Mouse (Mus musculus) heart, adult 2 months (tissue): ENCODE measurements at regions not wholly inside any gene's neighbourhood (a gene's known extent, or its start where the extent isn't known, plus 50 kb on each side); places are given as distances from the start of the nearest gene placed in this dataset.
A peak's percentile ranks its signal among the peaks of the same experiment; 100 is the strongest.

Experiments used
- DNase-seq, 2 experiments: peaks; one replicate each; pipeline ENCODE4 v3.0.0; 2021
- H3K27ac ChIP-seq: fragments of 200-600 bp; 2 replicates; pipeline ENCODE4 v1.8.1; 2022
- H3K27me3 ChIP-seq: fragments of 200-500 bp; 2 replicates; pipeline ENCODE4 v1.6.1; 2012; ENCODE audit warnings: mild to moderate bottlenecking, low read length, inconsistent platforms, mixed read lengths; ENCODE audit not compliant: control insufficient read depth, insufficient read depth
- H3K36me3 ChIP-seq: fragments of 200-500 bp; 2 replicates; pipeline ENCODE4 v1.6.1; 2012; ENCODE audit warnings: low read length, inconsistent platforms; ENCODE audit not compliant: control insufficient read depth, insufficient read depth
- H3K4me1 ChIP-seq: fragments of 200-500 bp; 2 replicates; pipeline ENCODE4 v1.6.1; 2011; ENCODE audit warnings: low read length; ENCODE audit not compliant: control insufficient read depth, insufficient read depth
- H3K4me3 ChIP-seq: fragments of 200-600 bp; 2 replicates; pipeline ENCODE4 v1.8.1; 2022
- H3K79me2 ChIP-seq: fragments of 200-500 bp; replicated peaks from 2 replicates; pipeline ENCODE4 v1.6.1; 2012; ENCODE audit warnings: mild to moderate bottlenecking, inconsistent platforms, low read length, moderate library complexity, mixed read lengths; ENCODE audit not compliant: control insufficient read depth, insufficient read depth
- H3K9ac ChIP-seq: fragments of 200-500 bp; 2 replicates; pipeline ENCODE4 v1.6.1; 2012; ENCODE audit warnings: low read depth, mild to moderate bottlenecking, control low read depth, inconsistent platforms, low read length, mixed read lengths
- CTCF ChIP-seq: fragments of 200-600 bp; IDR thresholded peaks from 2 replicates; pipeline ENCODE4 v1.8.1; 2022; ENCODE audit warnings: antibody characterized with exemption, mild to moderate bottlenecking, moderate library complexity
- EP300 ChIP-seq: fragments of 200-500 bp; IDR thresholded peaks from 2 replicates; pipeline ENCODE4 v1.6.1; 2011; ENCODE audit warnings: low read depth, low read length, control low read depth; ENCODE audit not compliant: insufficient read depth
- POLR2A ChIP-seq: fragments of 200-500 bp; IDR thresholded peaks from 2 replicates; pipeline ENCODE4 v1.6.1; 2011; ENCODE audit warnings: mild to moderate bottlenecking, low read depth, low read length, control low read depth; ENCODE audit not compliant: insufficient read depth
- WGBS: fragments of 180-500 bp; shearing (Covaris S2); methylation state at CpG from one replicate; pipeline ENCODE4 v1.1.7; 2018; 5-methylcytosine and 5-hydroxymethylcytosine counted together
- intact Hi-C: fragments of 180-260 bp; cut with DNase I; formaldehyde crosslinking; loops from one replicate; pipeline ENCODE4 v1.15.1; 2025

DNA sequence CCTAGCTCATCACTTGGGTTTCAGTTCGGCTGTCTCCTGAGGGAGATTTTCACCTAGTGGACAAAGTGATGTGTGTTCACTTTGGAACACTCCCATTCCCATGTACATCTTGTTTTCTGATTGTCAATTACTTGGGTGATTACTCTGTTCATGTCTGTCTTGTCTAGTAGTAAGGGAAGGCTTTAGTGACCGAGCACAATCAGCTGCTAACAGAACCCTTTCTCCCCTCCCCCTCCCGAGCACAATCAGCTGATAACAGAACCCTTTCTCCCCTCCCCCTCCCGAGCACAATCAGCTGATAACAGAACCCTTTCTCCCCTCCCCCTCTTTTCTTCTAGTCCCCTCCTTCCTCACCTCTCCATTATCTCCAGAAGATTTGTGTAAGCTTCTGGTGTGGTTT, 79.6 kb upstream of the Plppr4 start:
- WGBS: 22% methylated on average over 4 of the region's 4 CpGs
- intact Hi-C loops: no loop called here
- H3K9ac ChIP-seq: no peak overlapping the region

DNA sequence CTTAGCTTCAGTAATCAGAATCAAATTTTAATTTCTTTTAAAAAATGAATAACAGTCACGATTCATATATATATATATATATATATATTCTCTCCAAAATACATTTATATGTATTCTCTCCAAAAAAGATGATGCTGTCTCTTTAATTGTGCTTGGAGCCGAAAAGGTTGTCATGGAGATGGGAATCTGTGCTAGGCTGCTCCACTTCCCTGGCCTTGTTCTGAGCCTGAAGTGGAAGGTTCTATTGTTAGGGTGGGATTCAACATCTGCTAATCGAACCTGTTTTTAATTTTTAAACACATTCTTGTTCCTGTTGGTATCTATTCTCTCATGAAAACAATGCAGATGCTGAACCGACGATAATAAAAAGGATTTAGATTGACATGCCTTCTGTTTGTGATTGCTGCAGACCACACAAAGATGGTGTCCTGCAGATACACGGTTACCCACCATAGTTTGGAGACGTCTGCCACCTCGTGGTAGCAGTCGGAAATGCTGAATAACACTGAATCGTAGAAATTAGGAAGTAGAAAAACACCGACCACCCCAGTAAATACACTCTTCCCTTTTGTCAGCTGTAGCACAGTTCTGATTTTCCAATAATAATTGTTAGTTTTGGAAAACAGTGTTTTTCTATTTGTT, 77.9 kb upstream of the Plppr4 start:
- no peak overlapping the region for H3K9ac ChIP-seq
- WGBS: 19% methylated on average over 11 of the region's 11 CpGs
- H3K27me3 ChIP-seq: no peaks in the 10 kb centered on the region
- H3K27ac ChIP-seq: no peak overlapping the region
- no peak overlapping the region for H3K4me3 ChIP-seq
- no peaks in the 10 kb centered on the region; the same call in 1 of the 2 replicates for H3K4me1 ChIP-seq
- H3K36me3 ChIP-seq: no peaks in the 10 kb centered on the region
- no peaks in the 10 kb centered on the region for H3K79me2 ChIP-seq
- intact Hi-C loops: loop anchor here (1.0 to 2.0 kb wide), 3 partner anchors 286 to 534 kb away; no protein-coding TSS in a partner anchor
- no peak for TF ChIP-seq POLR2A
- TF ChIP-seq CTCF: peak; percentile 91
- 0 out of 2 replicates have a peak, but pooled peaks have one; percentile 57 for TF ChIP-seq EP300
- DNase-seq: peak; percentile 23 to 72

More for the DNA sequence above, 79.6 kb upstream of the Plppr4 start:
- no peaks in the 10 kb centered on the region for H3K79me2 ChIP-seq
- H3K27ac ChIP-seq: no peak overlapping the region
- no peak for DNase-seq
- no peak for TF ChIP-seq EP300
- TF ChIP-seq POLR2A: no peak
- TF ChIP-seq CTCF: no peak
- H3K4me3 ChIP-seq: no peak overlapping the region
- H3K36me3 ChIP-seq: no peaks in the 10 kb centered on the region
- H3K27me3 ChIP-seq: no peaks in the 10 kb centered on the region
- H3K4me1 ChIP-seq: no peaks in the 10 kb centered on the region; the same call in 1 of the 2 replicates

DNA sequence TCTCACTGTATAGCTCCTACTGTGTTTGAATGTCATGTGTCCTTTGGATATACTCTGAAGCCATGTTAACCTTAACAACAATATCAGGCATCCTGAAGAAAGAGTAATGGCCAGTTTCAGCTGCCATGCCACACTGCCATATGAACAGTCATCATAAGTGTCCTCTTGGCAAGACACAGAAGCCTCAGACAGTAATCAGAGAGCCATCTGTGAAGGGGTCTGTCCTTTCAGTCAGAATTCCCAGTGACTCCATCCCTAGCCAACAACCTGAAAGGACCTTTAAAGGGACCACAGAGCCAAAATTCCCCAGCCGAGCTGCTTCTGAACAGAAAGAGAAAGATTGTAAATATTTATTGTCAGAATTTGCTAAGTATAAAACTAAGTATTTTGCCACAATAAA, 63.9 kb upstream of the Plppr4 start:
- Histone ChIP-seq H3K9ac (no peak overlapping the region), H3K36me3 (no peaks in the 10 kb centered on the region), H3K79me2 (no peaks in the 10 kb centered on the region), H3K27ac (no peak overlapping the region), H3K4me3 (no peak overlapping the region), H3K27me3 (no peaks in the 10 kb centered on the region), H3K4me1 (no peaks in the 10 kb centered on the region)
- DNase-seq: no peak
- intact Hi-C loops: no loop called here
- 80% methylated on average over 1 of the region's 1 CpGs for WGBS
- TF ChIP-seq POLR2A (no peak), EP300 (no peak), CTCF (no peak)

DNA sequence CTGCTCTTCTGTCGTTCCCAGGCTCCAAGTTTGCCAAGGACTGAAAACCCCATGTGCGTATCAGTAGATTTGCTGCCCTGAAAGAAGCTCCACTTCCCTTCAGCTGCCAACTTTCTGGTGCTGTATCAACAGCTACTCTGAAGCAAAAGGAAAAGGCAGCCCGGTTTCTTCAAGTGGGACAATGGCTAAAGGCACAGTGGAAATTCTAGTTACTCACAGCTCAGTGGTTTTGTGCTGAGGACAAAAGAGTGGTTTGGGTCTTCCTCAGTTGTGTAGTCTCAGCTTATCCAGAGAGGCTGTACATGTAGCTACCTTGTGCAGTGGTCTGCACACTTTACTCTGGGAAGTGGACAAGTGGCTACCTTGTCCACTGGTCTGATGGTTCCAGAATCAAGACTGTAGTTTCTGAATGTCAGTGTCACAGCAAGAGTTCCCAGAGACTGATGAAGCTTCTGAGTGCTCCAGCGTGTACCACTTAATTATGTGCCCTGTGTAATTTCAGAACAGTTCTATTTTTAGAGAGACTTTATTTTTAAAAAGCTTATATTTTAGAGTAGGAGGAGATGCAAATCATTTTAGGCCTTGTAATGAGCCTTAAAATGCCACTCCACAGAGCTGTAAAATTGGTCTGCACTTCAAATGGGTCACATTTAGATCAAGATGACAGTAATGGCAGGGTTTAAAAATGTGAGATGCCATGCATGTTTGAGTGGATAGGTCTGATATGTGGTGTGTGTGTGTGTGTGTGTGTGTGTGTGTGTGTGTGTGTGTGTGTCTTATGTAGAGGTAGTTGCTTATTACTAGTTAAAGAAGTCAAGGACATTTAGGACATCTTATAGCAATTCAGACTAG, 52.4 kb upstream of the Plppr4 start:
- H3K27ac ChIP-seq: no peak overlapping the region
- DNase-seq: no peak
- no peak overlapping the region for H3K9ac ChIP-seq
- TF ChIP-seq POLR2A (no peak), EP300 (no peak), CTCF (no peak)
- no peaks in the 10 kb centered on the region for H3K36me3 ChIP-seq
- no peak overlapping the region for H3K4me3 ChIP-seq
- no peaks in the 10 kb centered on the region for H3K79me2 ChIP-seq
- no peaks in the 10 kb centered on the region for H3K27me3 ChIP-seq
- no peaks in the 10 kb centered on the region for H3K4me1 ChIP-seq
- intact Hi-C loops: no loop called here
- WGBS: 64% methylated on average over 4 of the region's 4 CpGs
